Mouse (Mus musculus) megakaryocyte, embryonic 14.5 days (primary cell): Measurements from ENCODE around the gene Tnxb.

Source experiments
- FLI1 ChIP-seq: IDR thresholded peaks from 2 replicates; pipeline ENCODE4 v1.6.1; 2012; ENCODE audit warnings: low read length, inconsistent platforms, mixed read lengths
- GATA1 ChIP-seq: IDR thresholded peaks from 3 replicates; pipeline ENCODE4 v1.6.1; 2012; ENCODE audit warnings: mixed read lengths, low read length, inconsistent platforms, borderline replicate concordance

DNA sequence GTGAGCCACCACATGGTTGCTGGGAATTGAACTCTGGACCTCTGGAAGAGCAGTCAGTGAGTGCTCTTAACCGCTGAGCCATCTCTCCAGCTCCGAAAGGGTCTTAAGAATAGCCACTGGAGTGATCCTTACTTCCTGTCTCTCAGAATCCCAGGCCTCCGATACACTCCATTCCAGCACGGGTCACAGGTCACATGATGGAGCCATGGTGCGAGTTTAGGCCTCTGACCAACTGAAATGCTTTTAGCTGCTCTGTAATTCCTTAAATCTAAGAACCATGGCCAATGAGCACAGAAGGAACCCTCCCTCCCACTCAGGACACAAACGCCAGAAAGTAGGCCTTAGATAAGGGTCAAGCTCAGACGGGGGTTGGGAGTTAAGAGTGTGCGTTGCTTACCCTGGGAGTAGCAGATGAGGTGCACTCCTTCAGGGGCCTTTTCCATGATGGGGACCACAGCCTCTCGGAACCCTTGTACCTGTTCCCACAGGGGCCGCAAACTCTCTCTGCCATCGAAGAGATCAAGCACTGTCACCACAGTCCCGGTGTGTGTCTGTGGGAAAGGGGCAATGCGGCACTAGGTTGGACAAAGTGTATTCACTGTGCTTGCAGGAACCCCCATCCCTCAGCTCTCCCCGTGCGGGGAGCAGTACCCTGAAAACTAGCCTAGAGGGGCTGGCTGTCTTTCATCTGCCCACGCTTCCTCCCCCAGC is 44.1 kb upstream of the Tnxb start:
- TF ChIP-seq GATA1: no peak
- no peak for TF ChIP-seq FLI1
